Mouse (Mus musculus): ENCODE measurements around the gene Nccrp1.

DNA sequence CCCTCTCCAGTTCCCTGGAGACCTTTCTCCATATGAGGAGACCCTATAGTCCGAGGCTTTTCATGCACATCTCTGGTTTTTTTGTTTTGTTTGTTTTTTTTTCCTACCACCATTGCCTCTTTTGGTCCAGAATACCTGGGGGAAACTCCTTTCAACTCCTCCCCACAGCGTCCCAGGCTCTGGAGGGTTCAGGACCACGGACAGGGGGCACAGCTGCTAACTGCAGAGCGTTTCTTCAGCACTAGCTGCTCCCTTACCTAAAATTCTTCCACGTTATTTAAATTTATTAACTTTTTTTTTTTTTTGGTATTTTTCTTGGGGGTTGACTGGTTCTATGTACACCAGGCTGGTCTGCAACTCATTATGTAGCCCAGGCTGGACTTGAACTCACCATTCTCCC, 41.5 kb downstream of the Nccrp1 start:
- TF ChIP-seq CTCF (IDR thresholded peaks at IDR 0.05; ENCODE audit: borderline replicate concordance, insufficient read depth, low read length) (no peak), POLR2A (IDR thresholded peaks at IDR 0.05; ENCODE audit: low read depth, low read length) (no peak)

Measured in embryonic fibroblast, embryonic 13.5 days (primary cell).